Mouse (Mus musculus) adrenal gland (tissue): ENCODE measurements around the gene Ncoa6.

Source experiments
- intact Hi-C: fragments of 180-260 bp; cut with DNase I; formaldehyde crosslinking; loops from one replicate; pipeline ENCODE4 v1.15.1; 2025

Ncoa6 gene

DNA sequence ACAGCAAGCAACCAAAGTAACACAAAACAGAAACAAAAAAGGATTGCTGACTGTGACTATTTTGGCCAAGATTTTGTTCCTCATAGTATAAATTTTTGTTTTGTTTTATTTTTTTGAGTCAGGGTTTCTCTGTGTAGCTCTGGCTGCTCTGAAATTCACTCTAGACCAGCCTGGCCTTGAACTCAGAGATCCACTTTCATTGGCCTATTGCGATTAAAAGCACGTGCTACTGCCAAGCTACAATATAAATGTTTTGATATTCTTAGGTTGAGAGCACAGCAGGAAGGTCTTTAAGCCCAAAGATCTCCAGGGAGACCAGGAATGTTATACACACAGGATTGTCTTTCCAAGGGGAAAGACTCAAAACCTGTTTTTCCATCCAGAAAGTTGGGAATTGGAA lies 30.2 kb downstream of the Ncoa6 start:
- intact Hi-C loops = no loop called here

DNA sequence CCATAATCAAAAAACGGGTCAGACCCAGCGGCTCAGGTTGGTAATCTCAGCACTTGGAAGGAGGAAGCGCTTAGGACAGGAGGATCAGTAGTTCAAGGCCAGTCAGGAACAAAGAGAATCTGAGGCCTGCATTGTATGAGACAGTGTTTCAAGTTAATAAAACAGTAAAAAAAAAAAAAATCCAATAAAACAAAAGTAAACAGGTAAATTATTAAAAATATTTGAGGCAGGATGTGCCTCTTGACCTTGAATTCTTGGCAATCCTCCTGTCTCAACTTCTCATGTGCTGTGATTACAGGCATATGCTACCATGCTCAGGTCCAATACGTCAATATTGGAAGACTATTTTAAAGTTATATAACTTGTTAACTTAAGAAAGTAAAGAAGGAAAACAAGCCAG lies 30.8 kb downstream of the Ncoa6 start:
- intact Hi-C loops = no loop called here

GRCm38 (mm10) chr2:155436445-155436844 lies 37.2 kb downstream of the Ncoa6 start:
- intact Hi-C loops = no loop called here

- intact Hi-C loops = no loop called here
Observed at GRCm38 (mm10) chr2:155420911-155421310, 52.8 kb downstream of the Ncoa6 start.

GRCm38 (mm10) chr2:155404635-155405034 lies 69.1 kb downstream of the Ncoa6 start:
- intact Hi-C loops = no loop called here

DNA sequence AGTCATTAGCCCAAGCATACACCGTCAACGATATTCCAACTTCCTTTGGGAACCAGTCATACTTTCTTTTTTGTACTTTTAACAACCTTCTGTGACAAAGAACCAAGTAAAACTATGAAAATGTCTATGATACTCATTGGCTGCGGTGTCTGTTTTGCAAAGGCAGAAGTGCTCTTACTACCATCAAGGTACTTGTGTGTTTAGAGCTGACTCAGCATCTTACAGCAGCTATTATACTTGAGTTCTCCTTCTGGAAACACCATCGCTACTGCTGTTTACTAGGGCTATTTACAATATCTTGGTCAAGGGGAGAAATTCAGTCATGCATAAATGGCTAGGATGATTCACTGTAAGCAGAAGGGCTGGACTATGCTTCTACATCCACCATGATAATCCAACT lies 71.8 kb downstream of the Ncoa6 start:
- intact Hi-C loops = no loop called here

GRCm38 (mm10) chr2:155400276-155400675 lies 73.4 kb downstream of the Ncoa6 start:
- intact Hi-C loops = no loop called here

GRCm38 (mm10) chr2:155394586-155394985 lies 79.1 kb downstream of the Ncoa6 start:
- intact Hi-C loops = no loop called here

- intact Hi-C loops = loop anchor here (5.0 kb wide), 1 partner anchor 96 kb away; no protein-coding TSS in a partner anchor
Observed at GRCm38 (mm10) chr2:155388573-155388972, 85.1 kb downstream of the Ncoa6 start.

- intact Hi-C loops = loop anchor here (5.0 kb wide), 1 partner anchor 95 kb away; no protein-coding TSS in a partner anchor
Observed at GRCm38 (mm10) chr2:155387052-155387451, 86.6 kb downstream of the Ncoa6 start.

DNA sequence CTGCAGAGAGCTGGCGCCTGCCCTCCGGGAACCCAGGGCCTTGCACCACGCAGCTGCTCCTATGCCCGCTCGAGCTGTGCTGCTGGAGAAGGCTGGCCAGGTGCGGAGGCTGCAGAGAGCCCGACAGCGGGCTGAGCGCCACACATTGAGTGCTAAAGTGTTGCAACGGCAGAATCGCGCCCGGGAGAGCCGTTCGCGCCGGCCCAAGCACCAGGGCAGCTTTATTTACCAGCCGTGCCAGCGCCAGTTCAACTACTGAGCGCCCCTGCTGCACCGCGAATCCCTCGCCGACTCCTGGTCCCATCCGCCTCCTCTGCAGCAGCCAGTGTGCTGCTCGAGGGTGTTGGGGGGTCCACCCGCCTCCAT lies 87.2 kb downstream of the Ncoa6 start:
- intact Hi-C loops = loop anchor here (5.0 kb wide), 1 partner anchor 94 kb away; no protein-coding TSS in a partner anchor

DNA sequence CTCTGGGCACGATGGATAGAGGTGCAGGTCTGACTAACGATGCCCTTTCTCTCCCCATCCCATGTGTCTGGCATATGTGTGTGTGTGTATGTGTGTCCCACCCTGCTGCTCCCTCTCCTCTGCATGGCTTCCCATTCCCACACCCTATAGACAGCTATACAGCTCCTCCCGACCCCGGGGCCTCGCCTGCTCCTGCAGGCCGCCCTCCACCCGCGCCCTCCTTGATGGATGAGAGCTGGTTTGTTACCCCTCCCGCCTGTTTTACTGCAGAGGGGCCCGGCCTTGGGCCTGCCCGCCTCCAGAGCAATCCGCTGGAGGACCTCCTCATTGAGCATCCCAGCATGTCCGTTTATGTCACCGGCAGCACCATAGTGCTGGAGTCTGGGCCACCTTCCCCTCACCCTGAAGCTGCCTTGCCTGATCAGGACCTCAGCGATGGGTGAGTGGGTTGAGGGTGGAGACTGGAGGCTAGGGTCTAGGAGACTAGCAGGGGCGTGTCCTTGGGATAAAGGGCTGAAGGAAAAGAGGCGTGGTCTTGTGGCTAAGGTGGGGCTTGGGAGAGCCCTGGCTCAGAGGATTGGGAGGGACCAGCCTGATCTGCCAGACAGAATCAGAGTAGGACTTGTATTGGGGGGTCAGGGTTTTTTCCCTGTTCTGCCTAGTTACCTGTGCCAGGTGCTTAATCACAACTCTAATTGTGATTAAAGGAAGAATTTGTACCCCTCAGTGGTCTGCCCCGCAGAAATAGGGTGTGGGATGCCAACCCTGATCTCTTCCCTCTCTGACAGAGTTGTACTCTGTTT lies 87.8 kb downstream of the Ncoa6 start:
- intact Hi-C loops = loop anchor here (5.0 kb wide), 1 partner anchor 94 kb away; no protein-coding TSS in a partner anchor

GRCm38 (mm10) chr2:155385090-155385489 lies 88.6 kb downstream of the Ncoa6 start:
- intact Hi-C loops = loop anchor here (5.0 kb wide), 1 partner anchor 93 kb away; no protein-coding TSS in a partner anchor

DNA sequence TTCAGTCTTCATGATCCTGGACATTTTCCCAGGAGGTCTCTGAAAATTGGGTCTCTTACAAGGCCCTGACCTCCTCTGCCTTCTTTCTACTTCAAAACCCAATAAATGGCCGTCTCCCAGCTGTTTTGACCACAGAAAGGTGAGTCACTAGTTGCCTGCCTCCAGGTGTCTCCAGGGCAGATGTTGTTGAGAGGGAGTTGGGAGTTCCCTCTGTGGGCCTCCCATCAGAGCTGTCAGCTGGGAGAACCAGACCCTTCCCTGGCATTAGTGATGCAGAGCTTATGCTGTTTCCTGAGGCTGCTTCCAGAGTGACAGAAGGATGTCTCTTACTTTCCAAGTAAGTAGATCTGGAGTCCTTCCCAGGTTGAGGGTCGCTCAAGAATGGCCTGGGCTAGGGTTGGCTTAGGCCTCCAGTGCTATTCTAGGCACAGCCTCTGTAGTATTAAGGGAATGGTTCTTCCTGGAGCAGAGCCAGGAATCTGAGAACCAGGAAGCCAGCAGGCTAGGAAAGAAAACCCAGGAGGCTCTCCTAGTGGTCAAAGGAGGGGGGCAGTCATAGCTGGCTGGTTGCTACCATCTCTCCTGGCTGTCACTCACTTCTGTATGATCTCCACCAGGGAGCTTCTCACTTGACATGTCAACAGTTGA lies 90.8 kb downstream of the Ncoa6 start:
- intact Hi-C loops = no loop called here

DNA sequence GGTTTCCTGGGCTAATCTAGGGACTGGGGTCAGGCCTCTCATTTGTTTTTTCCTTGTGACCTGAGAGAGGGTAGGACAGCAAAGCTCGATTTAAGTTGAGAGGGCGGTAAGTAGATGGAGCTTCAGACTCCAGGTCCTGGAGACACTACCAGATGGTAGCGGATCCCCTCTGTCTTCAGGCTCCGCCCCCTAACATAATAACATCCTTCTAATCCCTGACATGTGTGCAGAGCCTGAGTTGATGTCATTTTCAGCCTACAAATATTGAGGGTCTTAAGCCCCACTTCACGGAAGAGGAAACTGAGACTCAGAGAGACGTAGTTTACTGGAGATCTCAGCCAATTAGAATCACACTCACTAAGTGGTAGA lies 91.4 kb downstream of the Ncoa6 start:
- intact Hi-C loops = no loop called here

DNA sequence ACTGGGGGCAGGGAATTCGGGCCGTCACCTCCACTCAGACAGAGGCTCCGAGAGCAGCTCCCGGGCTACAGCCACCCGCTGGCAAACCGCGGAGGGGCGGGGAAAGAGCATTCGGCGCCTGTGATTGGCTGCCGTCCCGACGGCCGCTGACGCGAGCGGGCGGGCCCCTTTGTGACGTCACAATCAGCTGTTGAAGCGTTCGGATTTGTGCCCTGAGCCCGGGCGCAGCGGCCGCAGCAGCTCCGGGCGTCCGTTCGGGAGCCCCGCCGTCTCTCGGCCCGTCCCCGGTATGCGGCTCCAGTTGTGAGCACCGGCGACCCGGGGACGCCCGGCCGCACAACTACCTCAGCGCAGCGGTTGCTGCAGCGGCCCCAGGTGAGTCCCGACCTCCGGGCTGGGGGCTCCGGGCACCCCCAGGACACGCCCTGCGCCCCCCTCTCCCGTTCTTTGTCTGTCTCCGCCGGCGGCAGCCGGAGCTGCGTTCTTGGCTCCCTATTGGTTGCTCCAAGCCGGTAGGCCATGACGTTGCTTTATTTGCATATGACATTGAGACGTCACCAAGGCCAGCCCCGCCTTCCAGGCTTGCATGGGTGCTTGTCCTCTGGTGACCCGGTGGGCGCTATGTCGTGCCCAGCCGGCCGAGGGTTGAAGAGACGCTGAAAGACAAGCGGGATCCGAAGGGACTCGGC lies 91.9 kb downstream of the Ncoa6 start:
- intact Hi-C loops = no loop called here

DNA sequence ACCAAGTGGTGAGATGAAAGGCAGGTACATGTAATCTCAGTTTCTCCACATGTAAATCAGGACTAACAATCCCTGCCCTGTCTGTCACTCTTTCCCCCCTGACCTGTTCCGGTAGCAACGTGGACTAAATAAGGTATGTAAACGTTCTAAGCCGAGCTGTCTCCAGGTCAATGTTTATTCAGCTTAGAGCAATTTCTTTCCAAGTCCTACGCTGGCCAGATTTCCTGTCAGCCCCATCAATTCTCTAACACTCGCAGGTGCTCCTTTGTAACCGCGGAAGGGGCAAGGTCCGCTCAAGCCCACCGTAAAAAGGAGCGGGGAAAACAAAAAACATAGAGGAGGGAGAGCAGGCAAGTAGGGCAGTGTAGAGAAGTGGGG lies 92.6 kb downstream of the Ncoa6 start:
- intact Hi-C loops = no loop called here

DNA sequence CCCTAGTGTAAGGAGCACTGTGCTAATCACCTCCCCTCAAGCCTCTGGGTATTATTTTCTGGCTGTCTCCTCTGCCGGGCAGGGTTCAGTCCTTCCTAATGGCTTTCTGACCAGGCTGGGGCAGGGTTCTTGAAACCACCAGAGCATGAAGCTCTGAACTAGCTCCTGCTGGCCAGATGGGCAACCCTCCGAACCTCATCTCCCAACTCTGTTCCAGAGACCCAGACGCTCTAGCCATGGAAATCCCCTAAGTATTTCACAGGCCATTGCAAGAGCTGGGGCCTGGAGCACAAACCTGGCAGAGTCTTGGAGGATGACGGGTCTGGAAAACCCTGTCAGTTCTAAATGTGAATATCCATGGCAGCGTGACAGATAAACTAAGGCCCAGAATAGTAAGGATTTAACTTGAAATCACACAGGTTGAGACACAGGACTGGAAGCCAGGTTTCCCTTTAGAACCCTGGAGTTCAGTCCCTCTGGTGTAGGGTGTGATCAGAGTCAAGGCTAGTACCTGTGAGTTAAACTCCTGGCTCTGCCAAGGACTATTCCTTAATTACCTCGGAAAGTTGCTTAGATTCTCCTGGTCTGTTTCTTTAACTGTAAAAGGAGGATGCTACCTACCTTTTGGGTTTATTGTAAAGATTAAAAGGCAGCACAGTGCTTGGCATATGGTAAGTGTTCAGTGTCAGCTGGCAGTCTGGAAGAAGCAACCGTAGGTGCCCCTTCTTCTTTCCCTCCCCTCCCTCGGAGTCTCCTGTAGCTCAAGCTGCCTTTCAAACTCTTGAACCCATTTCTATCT lies 93.2 kb downstream of the Ncoa6 start, which contains the start of gene Trp53inp2:
Gene Trp53inp2, plus strand, starts transcription at position 799 of the 799 bp plus-strand sequence.
- intact Hi-C loops = no loop called here

DNA sequence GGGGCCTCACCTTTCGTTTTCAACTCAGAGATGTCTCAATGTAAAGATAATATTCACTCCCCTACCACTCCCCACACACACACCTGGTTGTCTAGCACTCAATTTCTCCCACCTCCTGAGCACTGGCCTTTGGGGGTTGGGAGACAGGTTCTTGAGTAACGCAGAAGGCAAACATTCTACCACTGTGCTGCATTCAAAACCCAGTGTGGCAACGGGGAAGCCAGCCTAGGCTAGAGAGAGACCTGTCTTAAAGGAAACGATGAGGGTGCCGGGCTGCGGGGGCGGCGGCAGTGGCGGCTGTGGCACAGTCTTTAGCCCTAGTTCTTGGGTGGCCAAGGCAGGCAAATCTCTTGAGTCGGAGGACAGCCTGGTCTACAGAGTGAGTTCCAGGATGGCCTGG lies 97.5 kb downstream of the Ncoa6 start:
- intact Hi-C loops = no loop called here

- intact Hi-C loops = no loop called here
Observed at GRCm38 (mm10) chr2:155374521-155374920, 99.2 kb downstream of the Ncoa6 start.

- intact Hi-C loops = no loop called here
Observed at GRCm38 (mm10) chr2:155373886-155374285, 99.8 kb downstream of the Ncoa6 start.
